Mouse (Mus musculus) right cerebral cortex, postnatal 25 days (tissue): ENCODE data around the gene Uchl1.

Experiments
- DNase-seq: peaks from one replicate; pipeline ENCODE4 v3.0.0; 2022

Gene Uchl1

GRCm38 (mm10) chr5:66710445-66711019, 34.6 kb downstream of the Uchl1 start:
- DNase-seq: no peak

DNA sequence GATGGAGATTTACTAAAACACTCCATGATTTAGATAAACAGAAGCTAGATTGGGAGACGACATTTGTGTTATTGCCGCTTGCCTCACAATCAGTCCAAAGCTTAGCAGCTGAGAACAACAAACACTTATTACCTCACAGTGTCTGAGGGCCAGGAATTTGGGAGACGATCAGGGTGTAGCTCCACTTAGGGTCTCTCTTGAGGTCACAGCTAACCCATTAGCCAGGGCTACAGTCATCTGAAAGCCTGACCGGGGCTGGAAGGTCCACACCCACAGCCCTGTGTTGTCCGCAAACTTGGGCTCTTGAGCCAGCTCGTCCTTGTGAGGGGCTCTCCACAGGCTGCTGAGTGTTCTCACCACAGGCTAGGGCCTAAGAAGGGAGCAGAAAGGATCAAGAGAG, 36.9 kb downstream of the Uchl1 start:
- DNase-seq: no peak

- no peak for DNase-seq
These were observed 39.6 kb downstream of the Uchl1 start for GRCm38 (mm10) chr5:66715498-66715931.

DNA sequence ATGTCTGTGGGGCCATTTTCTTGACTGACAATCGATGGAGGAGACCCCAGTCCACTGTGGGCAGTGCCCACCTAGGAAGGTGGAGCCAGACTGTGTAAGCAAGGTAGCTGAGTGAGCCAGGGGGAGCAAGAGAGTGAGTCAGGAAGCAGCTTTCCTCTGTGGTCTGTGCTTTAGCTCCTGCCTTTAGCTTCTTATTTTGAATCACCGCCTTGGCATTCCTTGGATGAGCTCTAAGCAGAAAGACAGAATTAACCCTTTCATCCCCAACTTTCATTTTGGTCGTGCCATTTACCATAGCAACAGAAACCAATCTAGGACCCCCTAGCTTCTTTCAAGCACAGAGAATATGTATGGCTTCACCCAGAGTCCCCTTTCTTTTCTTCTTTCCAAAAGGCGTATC, 42.0 kb downstream of the Uchl1 start:
- no peak for DNase-seq

DNA sequence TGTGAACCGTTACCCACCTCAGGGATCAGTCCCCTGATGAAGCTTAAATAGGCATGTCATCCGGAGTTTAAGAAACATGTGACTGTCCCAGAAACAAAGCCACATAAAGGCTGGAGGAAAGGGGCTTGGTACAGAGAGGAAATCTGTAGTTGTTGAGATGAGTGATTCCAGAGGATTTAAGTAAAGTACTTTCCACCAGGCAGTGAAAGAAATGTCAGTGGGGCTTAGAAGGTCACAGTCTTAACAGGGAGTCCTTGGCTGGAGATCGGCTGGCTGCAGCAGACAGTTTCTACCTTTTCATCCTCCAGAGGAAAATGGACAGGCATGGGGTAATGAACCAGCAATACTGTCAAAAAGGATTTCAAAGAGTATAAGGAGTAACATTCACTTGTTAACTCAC, 42.5 kb downstream of the Uchl1 start:
- no peak for DNase-seq

- no peak for DNase-seq
These were observed 43.0 kb downstream of the Uchl1 start for GRCm38 (mm10) chr5:66718880-66719279.

DNA sequence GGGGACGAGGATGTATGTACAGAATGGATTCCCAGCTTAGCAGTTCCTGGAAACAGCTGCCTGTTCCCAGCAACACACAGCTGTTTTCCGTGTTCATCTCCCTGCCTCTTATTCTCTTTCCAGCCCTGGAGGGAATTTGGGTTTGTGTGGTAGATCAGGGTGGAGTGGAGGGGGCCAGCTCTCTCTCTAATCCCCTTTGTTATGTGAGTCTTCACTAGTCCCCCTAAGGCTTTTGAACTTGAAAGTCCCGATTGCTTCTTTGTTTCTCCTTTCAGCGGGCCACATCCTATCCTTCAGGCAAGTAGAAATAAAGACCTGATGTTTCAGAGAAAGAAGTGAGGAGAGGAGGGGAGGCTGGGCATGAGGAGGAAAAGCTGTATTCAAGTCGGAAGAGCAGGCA, 45.0 kb downstream of the Uchl1 start:
- no peak for DNase-seq

DNA sequence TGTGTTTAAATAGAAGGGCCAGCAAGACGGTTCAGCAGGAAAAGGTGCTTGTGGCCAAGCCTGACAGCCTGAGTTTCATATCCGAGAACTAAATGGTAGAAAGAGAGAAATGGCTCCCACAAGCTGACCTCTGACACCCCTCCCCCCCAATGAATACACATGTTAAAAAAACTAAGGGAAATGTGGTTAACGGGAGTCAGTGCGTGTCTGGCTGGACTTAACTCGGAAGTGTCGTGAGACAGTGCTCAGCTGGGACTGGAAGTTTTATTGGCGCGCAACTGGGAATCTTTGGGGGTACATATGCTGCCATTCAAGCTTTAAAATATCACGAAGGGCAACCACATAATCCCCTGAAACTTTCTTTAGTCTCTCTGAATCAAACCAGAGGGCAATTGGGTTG, 46.7 kb downstream of the Uchl1 start:
- no peak for DNase-seq

- no peak for DNase-seq
These were observed 47.1 kb downstream of the Uchl1 start for GRCm38 (mm10) chr5:66723037-66723436.

GRCm38 (mm10) chr5:66723626-66724025, 47.7 kb downstream of the Uchl1 start:
- no peak for DNase-seq

GRCm38 (mm10) chr5:66729306-66729705, 53.4 kb downstream of the Uchl1 start:
- DNase-seq: no peak

- DNase-seq: peak; percentile 47
These were observed 54.9 kb downstream of the Uchl1 start for GRCm38 (mm10) chr5:66730621-66731301.

- DNase-seq: no peak
These were observed 55.4 kb downstream of the Uchl1 start for GRCm38 (mm10) chr5:66731302-66731697.

GRCm38 (mm10) chr5:66733556-66733955, 57.7 kb downstream of the Uchl1 start:
- no peak for DNase-seq
